Mouse (Mus musculus) lung, adult 2 months (tissue): ENCODE measurements around the gene Irgc1.

Experiments used
- CTCF ChIP-seq: fragments of 200-500 bp; IDR thresholded peaks from 2 replicates; pipeline ENCODE4 v1.5.1; 2011; ENCODE audit warnings: mild to moderate bottlenecking, low read length, control low read depth; ENCODE audit not compliant: insufficient read depth
- POLR2A ChIP-seq: fragments of 200-500 bp; IDR thresholded peaks from 2 replicates; pipeline ENCODE4 v1.6.1; 2011; ENCODE audit warnings: low read depth, mild to moderate bottlenecking, control low read depth, low read length, borderline replicate concordance; ENCODE audit errors: extremely low read depth

DNA sequence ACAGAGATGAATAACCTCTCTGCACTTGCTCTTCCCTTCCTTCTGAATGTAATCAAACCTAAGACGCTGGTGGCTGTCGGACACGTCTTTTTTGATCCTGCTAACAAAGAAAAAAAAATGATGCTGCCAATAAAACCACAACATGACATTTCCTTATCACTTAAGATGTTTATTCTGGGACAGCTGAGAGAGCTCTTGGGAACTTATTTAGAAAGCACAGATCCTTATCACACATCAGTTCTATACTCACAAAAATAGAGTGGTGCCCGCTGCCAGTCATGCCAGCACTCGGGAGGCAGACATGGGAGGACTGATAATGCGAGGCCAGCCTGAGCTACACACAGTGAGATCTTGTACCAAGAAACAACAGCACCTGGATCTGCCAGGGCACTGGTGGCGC lies 12.2 kb downstream of the Irgc1 start:
- no peak for TF ChIP-seq CTCF
- no peak for TF ChIP-seq POLR2A
